Mouse (Mus musculus) 3T3-L1 (cell line): ENCODE results near the gene Agxt2.

Experiments used
- DNase-seq: peaks from one replicate; pipeline ENCODE4 v3.0.0-alpha.2; 2015; ENCODE audit warnings: low read depth, low spot score

Agxt2 gene

DNA sequence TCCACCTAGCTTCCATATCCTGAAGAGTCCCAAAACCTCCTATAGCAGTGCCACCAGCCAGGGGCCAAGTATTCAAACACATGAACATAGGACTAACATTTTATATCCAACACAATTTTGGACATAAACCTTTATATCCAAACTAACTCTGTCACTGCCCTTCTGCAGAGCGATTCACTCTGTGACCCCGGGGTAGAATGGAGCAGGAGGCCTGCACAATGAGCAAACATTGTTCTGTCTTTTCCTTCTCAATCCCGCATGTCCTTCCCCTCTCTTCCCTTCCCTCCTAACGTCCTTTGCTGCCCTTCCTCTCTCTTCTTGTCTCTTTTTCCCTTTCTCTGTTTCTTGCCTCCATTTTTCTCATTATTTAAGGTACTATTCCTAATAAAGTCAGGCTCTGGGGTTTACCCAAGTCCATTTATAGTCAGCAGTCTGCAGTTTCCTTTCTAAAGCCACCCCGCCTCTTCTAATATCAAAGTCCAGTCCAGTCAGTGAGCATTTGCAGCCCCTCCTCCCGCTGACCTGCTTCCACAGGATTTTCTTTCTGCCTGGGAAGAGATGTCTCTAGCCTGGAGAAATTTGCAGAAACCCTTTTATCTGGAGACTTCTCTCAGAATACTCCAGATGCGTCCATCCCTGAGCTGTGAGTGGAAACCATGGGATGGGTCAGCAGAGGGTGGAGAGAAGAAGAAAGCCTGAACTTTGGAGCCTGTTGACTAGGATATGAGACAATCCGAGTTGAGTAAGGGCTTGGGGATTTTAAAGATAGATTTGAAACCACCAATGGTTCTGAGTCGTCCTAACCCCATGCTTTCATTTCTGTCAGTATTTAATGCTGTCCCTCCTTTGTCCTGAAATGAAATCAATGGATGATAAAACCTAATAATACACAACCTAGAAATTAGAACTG is at the start of gene Agxt2:
Gene Agxt2, plus strand, starts transcription at position 494 of the 910 bp plus-strand sequence.
- no peak for DNase-seq

DNA sequence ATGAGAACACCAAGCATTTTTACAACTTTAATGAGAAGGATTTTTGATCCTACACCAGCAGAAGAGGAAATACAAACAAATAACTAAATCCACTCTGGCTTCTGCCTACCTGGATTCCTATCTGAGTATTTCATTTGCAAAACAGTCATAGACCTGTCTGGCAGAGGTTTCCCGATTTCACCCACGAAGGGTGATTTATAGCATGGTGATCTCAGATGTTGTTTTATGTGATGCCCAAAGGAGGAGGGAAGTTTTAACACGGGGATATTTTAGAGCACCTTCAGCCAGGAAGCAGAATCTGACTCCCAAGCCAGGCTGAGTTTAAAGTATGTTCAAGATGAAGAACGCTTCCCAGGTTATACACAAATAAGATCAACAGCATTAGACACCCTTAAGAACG is 46.5 kb upstream of the Agxt2 start:
- DNase-seq: no peak

DNA sequence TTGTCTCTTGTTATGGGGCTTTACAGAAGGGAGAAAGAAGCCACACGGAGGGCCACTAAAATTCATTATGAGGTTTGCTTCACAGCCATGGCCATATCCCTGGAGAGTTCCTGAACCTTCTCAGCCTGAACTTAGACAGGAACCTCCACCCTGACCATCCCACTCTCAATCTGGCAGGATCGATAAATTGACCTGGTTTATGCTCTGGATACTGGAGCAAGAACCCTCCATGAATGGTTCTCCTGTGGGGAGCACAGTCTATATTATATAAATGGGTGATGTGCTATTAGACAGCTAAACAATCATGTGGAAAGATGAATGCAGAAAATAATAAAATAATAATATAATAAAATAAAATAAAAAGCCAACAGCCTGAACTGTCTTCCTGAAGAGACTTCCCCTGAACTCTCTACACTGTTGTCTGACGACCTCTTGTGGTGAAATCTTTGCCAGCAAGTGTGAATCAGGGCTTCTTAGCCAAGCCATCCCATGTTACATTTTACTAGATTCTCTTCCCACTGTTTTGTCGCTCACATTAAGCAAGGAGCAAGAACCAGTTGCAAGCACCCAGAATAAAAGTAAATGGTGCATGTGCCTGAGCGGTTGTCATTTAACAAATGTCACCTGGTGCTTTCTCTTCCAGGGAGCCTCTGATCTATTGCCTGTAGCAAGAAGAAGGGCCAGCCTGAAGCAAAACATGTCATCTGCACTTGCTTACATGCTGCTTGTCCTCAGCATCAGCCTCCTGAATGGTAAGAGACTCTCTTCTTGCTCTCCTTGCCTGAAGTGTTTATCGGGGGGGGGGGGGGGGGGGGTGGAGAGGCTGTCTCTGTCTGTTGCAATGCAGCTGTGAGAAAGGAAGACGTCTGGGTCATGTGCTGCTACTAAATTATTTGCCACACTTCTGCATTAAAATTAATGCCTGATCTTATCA is 44.5 kb upstream of the Agxt2 start:
- DNase-seq: peak; percentile 63

DNA sequence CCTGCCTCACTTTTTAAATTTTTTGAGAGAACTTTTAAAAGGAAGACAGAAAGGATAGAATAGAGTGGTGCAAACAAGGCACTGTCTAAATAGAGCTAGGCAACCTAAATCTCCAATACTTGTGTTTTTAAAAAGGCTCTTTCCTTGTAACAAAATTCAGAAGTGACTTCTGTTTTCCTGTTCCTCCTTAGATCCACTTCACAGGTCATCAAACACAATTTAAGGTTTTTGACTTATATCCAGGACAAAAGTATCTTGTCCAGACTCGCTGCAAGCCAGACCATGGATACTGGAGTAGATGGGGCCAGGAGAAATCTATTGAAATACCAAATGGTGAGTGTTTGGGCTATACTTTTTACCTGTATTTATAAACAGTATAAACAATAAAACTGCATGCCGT is 33.3 kb upstream of the Agxt2 start, which contains the start of gene Gm21973:
Gene Gm21973, plus strand, starts transcription at position 301 of the 400 bp plus-strand sequence.
- DNase-seq: no peak

DNA sequence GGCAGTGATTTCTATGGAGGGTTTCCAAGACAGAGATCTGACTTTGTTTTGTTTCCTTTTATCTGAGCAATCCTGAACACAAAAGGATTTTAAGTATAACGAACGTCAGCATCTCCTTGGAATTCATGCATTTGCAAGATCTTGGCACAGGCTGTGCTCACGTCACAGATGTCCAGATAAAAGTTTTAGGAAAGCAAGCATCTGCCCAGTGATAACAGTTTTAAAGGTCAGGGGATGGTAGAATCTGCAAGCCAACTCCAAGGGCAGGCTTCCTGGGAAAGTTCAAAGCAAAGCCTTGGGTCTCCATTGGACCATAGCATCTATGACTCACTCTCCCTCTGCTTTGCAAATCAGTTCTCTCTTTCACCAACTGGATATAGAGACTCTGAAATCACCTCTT is 27.7 kb upstream of the Agxt2 start:
- DNase-seq: no peak

DNA sequence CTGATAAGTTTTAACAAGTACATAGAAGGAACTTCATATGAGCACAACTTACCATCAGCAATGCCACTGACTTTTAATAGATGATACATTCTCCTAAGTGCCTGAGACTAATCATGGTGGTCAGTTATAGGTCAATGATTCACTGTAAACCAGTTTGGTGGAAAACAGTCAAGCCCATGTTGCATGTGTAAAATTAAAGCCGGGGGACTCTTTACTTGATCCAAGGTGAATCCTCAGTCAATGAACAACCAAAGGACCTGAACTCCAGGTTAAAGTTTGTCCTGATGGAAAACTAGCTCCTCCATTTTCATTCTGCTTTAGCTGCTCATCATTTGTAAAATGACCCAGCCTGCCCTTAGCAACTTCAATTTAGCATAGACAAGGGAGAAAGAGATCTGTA is 25.8 kb upstream of the Agxt2 start:
- DNase-seq: no peak

DNA sequence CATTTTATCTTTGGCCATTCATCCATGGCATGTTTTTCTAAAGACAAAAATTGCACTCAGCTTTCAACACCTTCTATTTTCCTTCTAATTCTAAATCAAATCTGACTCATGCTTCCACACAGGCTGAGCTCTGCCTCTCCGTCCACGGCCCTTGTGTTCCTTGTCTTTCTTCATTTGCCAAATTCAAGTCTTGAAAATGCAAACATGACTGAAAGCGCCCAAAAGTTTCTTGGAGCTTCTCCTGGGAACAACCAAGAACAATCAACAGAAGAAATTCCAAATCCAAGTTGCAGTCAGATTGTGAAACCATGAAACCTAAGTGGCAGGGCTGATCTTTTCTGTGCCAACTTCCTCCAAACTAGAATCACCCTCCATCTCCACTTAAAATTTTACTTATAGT is 19.7 kb upstream of the Agxt2 start:
- peak; percentile 27 for DNase-seq

DNA sequence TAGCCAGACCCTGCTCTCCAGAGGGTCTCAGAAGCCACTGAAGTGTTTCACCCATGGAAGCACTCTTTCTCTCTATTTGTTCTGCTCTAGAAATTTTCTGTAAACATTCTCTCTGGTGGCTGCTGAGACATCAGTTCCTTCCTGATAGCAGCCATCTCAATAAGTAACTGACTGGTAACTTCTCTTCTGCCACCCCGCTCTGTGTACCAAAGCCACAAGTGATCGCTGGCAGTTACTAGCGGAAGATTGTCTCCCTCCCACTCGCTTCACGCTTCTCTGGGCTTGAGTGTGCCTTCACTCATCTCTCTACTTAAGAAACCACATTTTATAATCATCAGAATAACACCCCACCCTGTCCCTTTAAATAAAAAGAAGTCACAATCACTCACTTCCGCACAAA is 11.3 kb upstream of the Agxt2 start:
- DNase-seq: no peak

DNA sequence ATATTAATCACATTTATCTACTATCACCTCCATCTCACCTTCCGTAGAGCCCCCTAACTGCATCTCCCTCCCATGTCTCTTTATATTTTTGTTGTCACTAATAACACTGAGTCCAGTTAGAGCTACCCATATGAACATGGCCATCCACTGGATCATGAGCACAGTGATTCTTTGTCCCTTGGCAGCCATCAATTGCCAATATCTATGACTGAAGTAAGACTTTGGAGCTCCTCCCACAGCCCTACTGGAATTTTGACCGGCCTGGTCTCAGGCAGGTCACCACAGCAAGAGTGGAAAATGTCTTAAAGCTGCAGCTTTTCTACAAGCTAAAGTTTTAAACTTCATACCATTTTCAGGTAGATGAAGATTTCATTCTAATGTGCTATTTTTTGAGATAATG is 8.0 kb downstream of the Agxt2 start:
- no peak for DNase-seq

DNA sequence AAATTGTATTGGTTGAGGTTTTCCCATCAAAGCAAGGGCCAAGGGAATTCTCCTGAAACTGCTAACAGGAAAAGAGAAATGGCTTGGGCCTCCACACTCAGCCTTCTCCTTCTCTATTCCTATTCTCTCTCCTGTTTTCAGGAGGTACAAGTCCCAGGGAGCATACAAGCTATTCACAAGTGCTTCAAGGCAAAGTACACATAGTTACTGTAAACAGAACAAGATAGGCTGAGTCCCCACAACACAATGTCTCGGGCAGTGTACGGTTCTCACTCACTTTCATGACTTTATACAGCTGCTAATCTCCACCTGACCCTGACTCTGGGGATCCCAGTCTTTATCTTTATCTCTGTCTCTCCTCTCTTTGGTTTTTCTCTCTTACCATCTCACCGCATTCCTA is 17.1 kb downstream of the Agxt2 start:
- DNase-seq: no peak

DNA sequence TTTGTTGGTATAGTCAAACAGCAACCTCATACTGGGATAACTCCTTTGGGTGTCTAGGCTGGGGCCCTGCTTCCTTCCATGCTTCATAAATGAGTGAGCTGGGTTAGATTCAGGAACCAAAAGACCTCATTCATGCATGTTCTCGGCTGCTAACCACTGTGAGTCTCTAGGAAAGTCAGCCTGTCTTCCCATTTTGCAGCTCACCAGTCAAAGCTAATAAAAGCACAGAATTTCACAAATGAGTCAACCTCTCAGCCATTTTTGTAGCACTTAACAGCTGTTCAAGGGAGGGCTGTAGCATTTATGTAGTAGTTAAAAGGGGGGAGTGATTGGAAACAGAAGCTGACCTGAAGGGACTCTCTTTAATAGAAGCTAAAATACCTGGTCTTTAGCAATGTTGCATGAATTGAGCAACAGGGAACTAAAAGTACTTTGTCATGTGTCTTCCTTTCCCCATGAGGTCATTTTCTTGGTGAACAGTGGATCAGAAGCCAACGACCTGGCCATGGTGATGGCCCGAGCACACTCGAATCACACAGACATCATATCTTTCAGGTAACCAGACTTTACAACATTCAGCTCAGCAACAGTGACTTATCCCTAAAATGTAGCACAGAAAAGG is 20.1 kb downstream of the Agxt2 start:
- DNase-seq: no peak

DNA sequence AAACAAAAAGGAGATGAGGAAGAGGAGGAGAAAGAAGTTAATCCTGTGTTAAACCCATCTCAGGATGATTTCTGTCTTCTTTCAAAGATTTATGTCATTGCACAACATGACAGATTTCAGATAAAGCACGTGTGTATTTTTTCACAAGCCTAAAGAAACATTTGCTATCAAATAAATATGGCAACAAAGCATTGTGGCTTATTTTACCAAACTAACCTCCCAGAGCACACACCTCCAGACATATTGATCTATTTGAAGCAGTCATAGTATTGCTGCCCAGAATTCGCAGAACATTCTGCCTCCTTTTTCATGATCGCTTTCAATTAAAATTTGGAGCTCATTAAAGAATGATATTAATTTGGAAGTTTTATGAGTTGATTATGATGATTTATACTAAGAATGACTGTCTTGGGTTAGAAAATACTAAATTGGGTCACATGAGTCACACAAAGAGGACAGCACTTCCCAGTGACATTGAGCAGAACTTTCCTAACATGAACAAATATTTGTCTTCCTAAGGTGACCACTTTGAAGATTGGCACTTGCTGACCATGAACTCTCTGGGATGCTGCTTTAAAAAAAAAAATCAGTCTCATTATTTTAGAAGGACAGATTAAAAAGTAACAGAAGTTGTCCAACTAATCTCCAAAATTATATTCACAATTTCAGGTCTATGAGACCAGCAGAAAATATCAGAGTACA is 21.6 kb downstream of the Agxt2 start:
- no peak for DNase-seq

DNA sequence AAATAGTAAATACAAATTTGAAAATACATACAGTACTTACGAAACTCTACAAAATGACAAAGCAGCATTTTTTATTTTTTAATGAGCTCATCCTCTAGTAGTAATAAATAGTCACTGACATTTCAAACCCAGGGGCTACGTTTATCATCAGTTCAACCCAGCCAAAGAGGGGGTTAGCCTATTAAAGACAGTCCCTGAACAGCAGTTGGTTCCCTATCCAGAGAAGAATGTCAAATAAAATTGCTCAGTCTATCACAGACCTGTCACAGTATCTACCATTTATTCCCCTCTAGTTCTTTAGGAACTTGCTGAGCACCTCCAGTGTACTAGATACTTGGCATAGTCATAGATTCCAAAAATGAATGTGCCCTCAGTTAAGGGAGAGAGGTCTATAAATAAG is 28.9 kb downstream of the Agxt2 start:
- no peak for DNase-seq

DNA sequence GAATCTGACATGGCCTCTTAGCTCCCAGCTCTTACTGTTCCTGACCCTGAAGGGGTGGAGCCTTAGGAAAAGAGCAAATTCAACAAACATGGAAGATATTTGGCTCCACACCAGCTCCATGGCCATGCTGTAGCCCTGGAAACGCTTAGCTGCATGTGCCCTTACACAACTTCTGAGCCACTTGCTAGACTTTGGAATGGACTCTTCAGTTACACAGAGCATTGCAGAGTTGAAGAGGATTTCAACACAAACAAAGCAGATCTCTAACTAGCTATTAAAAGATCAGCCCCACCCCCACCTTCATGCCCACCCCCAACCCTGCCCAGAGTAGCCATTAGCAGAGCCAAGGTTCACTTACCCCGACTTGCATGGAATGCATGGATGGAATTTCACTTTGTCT is 41.5 kb downstream of the Agxt2 start:
- DNase-seq: peak; percentile 19

DNA sequence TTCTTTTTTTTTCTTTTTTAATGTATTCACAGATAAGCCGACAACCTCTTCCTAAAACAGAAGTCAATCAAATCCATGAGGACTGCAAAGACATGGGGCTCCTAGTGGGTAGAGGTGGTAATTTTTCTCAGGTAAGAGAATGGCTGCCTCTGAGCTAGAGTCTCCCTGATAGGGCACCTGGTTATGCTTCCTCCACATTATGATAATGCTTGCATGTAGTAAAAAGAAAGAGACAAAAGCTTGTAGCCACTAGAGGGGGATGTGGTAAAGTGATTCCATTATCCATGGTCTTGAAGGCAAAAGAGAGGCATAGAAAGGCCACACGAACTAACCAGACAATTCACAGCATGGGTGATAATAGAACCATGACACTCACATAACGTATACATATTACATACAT is 42.1 kb downstream of the Agxt2 start:
- DNase-seq: peak; percentile 90

DNA sequence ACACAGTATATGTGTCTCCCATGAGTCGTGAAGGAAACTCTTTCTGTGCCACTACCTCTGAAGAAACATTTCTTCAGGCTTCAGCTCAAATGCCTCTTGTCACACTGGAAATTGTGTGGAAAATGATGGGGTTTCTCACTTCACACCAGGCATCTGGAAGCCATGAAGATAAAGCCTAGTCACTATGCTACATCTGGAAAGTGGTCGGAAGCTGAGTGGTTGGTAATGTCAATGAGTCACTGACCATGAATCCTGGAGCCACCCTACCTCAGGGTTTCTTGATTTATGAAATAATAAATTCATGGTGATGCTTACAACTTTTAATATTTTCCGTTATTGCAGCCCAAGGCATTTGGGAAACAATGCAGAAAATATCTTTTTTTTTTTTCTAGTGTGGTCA is 51.5 kb downstream of the Agxt2 start:
- DNase-seq: peak; percentile 87

DNA sequence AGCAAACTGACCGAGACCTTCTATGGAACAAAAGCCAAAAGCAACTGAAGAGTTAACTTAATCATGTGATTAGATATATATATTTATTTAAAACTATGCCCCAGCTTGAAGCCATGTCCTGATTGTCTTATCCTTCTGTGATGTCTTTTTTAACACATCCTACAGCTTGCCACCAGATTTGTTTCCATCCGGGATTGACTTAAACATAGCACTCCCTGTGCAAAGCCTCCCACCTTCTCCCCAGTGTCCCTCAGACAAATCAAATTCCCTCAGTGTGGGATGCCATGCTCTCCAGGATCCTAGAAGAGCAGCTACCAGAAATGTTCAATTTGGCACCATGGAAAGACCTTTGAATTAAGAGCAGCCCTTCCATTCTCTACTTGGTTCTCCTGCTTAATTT is 52.5 kb downstream of the Agxt2 start:
- no peak for DNase-seq

DNA sequence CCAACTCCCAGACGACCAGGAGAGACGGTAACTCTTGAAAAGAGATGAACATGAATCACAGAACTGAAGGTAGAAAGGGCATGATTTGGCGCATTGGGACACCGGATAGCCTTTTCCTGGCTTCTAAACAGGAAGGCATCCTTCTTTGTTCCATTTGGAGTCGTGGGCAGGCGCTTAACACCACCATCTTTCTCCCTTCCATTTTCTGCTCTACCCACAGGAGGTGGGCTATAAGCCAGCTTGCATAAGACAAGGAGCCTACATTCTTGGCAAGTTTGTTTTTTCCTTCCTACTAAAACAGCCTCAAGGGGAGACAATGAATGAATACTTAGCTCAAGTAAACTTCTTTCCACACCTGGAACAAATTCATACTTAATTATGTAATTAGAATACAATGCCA is 55.3 kb downstream of the Agxt2 start:
- DNase-seq: peak; percentile 24

DNA sequence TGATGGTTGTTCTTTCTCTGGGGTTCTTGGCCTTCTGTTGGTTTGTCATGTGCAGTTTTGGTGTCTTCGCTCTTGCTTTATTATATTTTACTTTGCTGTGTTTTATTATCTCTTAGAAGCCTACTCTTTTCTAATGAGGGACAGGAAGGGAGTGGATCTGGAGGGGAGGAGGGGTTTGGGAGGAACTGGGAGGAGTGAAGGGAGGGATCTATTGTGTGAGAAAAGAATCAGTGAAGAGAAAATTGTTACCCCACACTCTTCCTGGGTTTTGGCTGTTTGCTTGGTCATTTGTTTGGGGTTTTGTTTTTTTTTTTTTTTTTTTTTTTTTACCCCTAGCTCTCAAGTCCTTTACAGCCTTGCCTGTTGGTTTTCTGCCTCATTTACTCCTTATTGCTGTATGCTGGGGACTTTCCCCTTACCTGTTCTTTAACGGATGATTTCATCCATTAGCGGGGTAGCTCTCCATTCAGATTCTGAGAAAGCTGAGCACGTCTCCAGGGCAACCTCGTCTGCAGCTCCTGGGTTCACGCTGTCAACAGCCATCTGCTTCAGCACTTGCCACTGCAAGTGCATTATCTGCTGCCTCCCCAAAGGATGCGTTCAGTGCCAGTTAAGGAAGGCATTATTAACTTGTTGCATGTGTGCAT is 62.9 kb downstream of the Agxt2 start:
- DNase-seq: no peak

DNA sequence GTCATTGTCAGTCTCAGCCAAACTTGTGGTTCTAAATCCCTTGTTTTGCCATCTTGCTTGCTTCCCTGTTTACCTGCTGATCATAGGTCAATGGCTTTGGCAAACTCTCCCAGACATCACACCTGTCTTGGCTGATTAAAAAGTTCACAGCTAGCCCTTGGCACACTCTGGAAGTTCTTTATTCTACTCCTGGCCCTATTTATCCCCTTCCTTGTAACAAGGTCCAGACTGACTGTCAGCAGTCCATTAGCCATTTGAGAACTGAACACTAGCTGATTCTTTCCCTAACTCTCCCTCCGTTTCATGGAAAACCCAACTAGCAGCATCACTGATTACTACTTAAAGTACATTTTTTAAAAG is 63.4 kb downstream of the Agxt2 start:
- DNase-seq: no peak

DNA sequence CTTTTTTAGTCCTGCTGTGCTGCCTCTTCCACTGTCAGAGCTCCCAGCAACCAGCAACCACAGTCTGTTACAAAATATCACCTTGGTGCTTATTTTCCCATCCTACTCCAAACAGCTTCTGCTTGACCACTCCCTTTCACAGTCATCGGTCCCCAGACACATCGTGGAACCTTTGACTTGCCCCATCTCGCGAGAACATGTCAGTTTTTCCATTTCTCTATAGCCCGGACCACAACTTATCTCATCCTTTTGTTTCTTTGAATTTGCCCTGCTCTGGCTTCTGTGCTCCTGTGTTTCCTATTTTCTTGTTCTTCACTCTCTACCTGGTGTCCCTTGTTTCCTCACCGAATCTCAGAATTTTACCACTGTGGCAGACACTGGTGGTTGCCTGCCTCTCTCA is 67.8 kb downstream of the Agxt2 start:
- DNase-seq: no peak
